Mouse (Mus musculus) bone marrow, adult 2 months (tissue): ENCODE results near the gene Dgki. TPM values are rescaled to one million over a fixed set of nuclear protein-coding genes. Genes with fewer than 3 reads are reported as not detected.
"Not testable (repeated sequence)": the region's sequence is repeated elsewhere in the genome, so short reads cannot be mapped to it uniquely, and the experiment has no call there.

ENCODE experiments used
- H3K27ac ChIP-seq: fragments of 200-500 bp; 2 replicates; pipeline ENCODE4 v1.5.1; 2012; ENCODE audit warnings: low read depth, mild to moderate bottlenecking, control low read depth, inconsistent platforms, low read length; ENCODE audit not compliant: control insufficient read depth, poor library complexity, insufficient read depth
- H3K4me1 ChIP-seq: fragments of 200-500 bp; 2 replicates; pipeline ENCODE4 v1.6.1; 2011; ENCODE audit warnings: low read length; ENCODE audit not compliant: control insufficient read depth, insufficient read depth
- H3K4me3 ChIP-seq: fragments of 200-500 bp; replicated peaks from 2 replicates; pipeline ENCODE3; 2011; ENCODE audit warnings: mild to moderate bottlenecking, low read depth, low read length, control low read depth; ENCODE audit not compliant: control insufficient read depth
- CTCF ChIP-seq: fragments of 200-500 bp; IDR thresholded peaks from 2 replicates; pipeline ENCODE4 v1.5.1; 2011; ENCODE audit warnings: low read length, control low read depth; ENCODE audit not compliant: control insufficient read depth, insufficient read depth
- POLR2A ChIP-seq: fragments of 200-500 bp; IDR thresholded peaks from 2 replicates; pipeline ENCODE4 v1.6.1; 2011; ENCODE audit warnings: low read depth, mild to moderate bottlenecking, control low read depth, low read length, borderline replicate concordance; ENCODE audit not compliant: control insufficient read depth
- WGBS: fragments of 180-500 bp; shearing (Covaris S2); methylation state at CpG from one replicate; pipeline ENCODE4 v1.1.7; 2018; 5-methylcytosine and 5-hydroxymethylcytosine counted together
- polyA plus RNA-seq: library from polyadenylated mRNA; stranded (reverse); fragments of >200 nt; gene quantifications from 2 replicates; pipeline ENCODE4 v1.2.4, GENCODE M21; 2011; ENCODE audit warnings: low replicate concordance; ENCODE audit not compliant: missing spikeins, insufficient read depth, insufficient read length

Dgki gene
- polyA plus RNA-seq, 1 experiment = 7.2 TPM

- H3K4me3 ChIP-seq = no peak overlapping the region
- 61% methylated on average over 11 of the region's 11 CpGs for WGBS
Observed at GRCm38 (mm10) chr6:37142991-37143866, 156.8 kb downstream of the Dgki start.

GRCm38 (mm10) chr6:37138816-37139215, 161.2 kb downstream of the Dgki start:
- TF ChIP-seq CTCF (no peak), POLR2A (no peak)
- no peak overlapping the region for H3K4me3 ChIP-seq
- no peaks in the 10 kb centered on the region; the same call in 1 of the 2 replicates for H3K4me1 ChIP-seq
- H3K27ac ChIP-seq = no peak overlapping the region

More at GRCm38 (mm10) chr6:37142991-37143866, 156.8 kb downstream of the Dgki start:
- Histone ChIP-seq H3K4me1 (no peaks in the 10 kb centered on the region; the same call in 1 of the 2 replicates), H3K27ac (no peak overlapping the region)
- TF ChIP-seq CTCF (no peak), POLR2A (no peak)

GRCm38 (mm10) chr6:37131257-37131656, 168.7 kb downstream of the Dgki start:
- WGBS = 86% methylated on average over 4 of the region's 4 CpGs
- no peak for TF ChIP-seq CTCF
- no peak for TF ChIP-seq POLR2A
- Histone ChIP-seq H3K4me3 (no peak overlapping the region), H3K27ac (no peak overlapping the region), H3K4me1 (no peaks in the 10 kb centered on the region)

DNA sequence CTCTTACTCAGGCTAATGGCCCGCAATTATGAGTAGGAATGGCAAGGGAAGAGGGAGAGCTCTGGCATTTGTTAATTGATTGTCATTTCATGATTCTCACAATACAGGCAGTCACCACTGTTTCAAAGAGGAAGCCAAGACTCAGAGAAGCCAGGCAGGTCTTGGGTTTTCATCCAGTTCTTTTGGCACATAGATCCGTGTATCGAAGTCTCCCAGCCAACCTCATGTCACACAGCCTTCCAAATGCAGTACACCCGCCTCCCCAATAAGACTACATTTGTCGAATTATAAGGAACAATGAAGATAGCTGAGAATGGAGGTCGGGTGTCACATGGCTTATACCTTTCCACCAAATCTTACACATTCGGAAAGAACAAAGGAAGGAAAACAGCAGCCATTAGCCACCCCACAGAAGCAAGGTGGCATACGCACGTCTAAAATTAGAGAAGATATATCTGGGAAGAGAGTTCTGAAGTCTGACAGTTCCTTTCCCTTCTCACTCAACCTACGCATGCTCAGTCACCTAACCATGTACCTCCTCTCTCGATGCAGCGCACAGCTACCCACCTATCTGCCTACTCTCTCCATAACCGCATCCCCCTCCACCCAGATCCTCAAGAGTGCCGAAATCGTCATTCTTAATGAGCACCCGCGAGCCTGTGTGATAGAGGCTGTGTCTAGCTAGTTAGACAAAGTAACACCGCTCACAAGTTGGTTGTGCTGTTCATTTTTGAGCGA, 179.4 kb downstream of the Dgki start:
- 86% methylated on average over 19 of the region's 19 CpGs for WGBS
- no peak overlapping the region for H3K4me3 ChIP-seq
- H3K27ac ChIP-seq = no peak overlapping the region
- no peaks in the 10 kb centered on the region for H3K4me1 ChIP-seq
- no peak for TF ChIP-seq POLR2A
- TF ChIP-seq CTCF = no peak

DNA sequence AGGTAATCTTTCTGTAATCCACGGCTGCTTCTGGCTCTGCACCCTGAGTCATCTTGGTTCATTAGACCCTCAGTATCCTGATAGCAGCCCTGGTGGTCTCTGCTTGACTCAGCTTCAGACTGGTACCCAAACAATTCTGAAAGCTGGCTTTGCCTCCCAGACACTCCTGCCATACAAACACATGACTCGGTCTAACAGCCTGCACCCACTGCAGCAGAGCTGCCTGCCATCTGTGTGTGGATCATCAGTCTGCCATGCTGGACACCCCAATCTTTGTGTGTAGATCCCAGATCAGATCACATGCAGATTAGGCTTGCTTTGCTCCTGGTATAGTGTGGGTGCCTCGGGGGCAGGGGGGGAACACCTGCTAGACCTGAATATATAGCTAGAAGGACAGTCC, 180.8 kb downstream of the Dgki start:
- no peaks in the 10 kb centered on the region for H3K4me1 ChIP-seq
- H3K4me3 ChIP-seq = no peak overlapping the region
- H3K27ac ChIP-seq = no peak overlapping the region
- WGBS = 56% methylated on average over 3 of the region's 3 CpGs
- TF ChIP-seq CTCF = no peak
- TF ChIP-seq POLR2A = no peak

- TF ChIP-seq POLR2A = no peak
- no peak for TF ChIP-seq CTCF
- Histone ChIP-seq H3K4me1 (no peaks in the 10 kb centered on the region), H3K27ac (no peak overlapping the region), H3K4me3 (no peak overlapping the region)
- WGBS = 88% methylated on average over 4 of the region's 4 CpGs
Observed at GRCm38 (mm10) chr6:37113048-37113447, 186.9 kb downstream of the Dgki start.

DNA sequence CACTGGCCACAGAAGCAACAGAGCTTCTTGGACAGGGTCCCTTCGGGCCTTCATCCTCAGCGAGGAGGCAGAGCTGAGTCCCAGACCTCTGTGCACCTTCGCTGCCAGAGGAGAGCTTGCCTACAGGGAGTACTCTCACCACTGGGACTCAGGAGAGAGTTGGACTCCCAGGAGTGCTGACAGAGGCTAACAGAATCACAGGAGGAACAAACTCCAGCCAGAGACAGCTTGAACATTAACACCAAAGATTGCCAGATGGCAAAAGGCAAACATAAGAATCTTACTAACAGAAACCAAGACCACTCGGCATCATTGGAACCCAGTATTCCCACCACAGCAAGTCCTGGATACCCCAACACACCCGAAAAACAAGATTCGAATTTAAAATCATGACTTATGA, 193.7 kb downstream of the Dgki start:
- H3K4me1 ChIP-seq, H3K4me3 ChIP-seq, H3K27ac ChIP-seq: not testable (repeated sequence)
- 73% methylated on average over 6 of the region's 6 CpGs for WGBS

- WGBS = 70% methylated on average over 5 of the region's 5 CpGs
Observed at GRCm38 (mm10) chr6:37100413-37100812, 199.6 kb downstream of the Dgki start.

More at GRCm38 (mm10) chr6:37100413-37100812, 199.6 kb downstream of the Dgki start:
- no peak overlapping the region for H3K27ac ChIP-seq
- H3K4me1 ChIP-seq = no peaks in the 10 kb centered on the region
- H3K4me3 ChIP-seq = no peak overlapping the region
- TF ChIP-seq CTCF = no peak
- TF ChIP-seq POLR2A = no peak
